Mouse (Mus musculus): ENCODE measurements around the gene Tfb2m. TPM values are rescaled to one million over a fixed set of nuclear protein-coding genes. Genes with fewer than 3 reads are reported as not detected.

Gene Tfb2m
- polyA plus RNA-seq, 1 experiment = 20.0 TPM

DNA sequence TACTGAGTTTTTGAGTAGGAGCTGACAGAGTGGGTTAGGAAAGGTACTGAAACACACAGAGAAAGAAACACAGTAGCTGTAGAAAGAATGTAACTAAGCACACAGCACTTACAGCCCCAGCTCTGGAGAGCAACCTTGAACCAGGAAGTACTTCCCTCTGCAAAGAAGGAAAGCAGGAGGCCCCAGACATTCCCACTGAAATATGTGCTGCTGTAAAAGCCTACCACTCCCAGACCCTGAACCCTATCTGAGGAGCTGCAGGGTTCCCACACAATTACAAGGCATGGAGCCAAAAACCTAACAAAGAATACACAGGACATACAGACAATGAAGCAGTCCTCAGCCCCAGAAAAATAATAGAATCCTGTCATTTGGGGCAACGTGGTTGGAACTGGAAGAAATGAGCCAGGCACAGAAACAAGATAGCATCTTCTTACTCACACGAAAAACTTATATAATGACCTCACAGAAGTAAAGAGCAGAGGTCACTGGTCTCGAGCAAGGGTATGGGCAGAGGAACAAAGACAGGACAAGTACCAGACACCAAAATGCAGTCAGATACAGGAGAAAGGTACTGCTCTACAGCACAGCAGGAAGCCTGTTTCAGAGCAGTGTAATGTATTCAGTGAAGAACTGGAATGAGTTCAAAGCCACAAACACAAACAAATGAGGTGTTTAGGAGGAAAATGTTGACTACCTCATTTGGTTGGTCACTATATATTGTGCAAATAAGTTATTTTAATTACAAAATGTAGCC is 60.1 kb downstream of the Tfb2m start:
- TF ChIP-seq CTCF (IDR thresholded peaks at IDR 0.05; ENCODE audit: control insufficient read depth, insufficient read depth, low read length) (no peak), POLR2A (IDR thresholded peaks at IDR 0.05; ENCODE audit: borderline replicate concordance, control insufficient read depth, low read depth, low read length) (no peak)
- WGBS = 48% methylated on average over 3 of the region's 3 CpGs
- no peak overlapping the region for H3K27ac ChIP-seq (ENCODE audit: control insufficient read depth, insufficient read depth, low read depth, low read length, poor library complexity)
- H3K4me1 ChIP-seq (ENCODE audit: control insufficient read depth, insufficient read depth, low read length) = no peaks in the 10 kb centered on the region
- H3K4me3 ChIP-seq (replicated peaks; ENCODE audit: control insufficient read depth, low read depth, low read length) = no peak overlapping the region

- WGBS = 86% methylated on average over 4 of the region's 4 CpGs
- Histone ChIP-seq H3K4me3 (replicated peaks; ENCODE audit: control insufficient read depth, low read depth, low read length) (no peak overlapping the region), H3K27ac (ENCODE audit: control insufficient read depth, insufficient read depth, low read depth, low read length, poor library complexity) (no peak overlapping the region), H3K4me1 (ENCODE audit: control insufficient read depth, insufficient read depth, low read length) (no peaks in the 10 kb centered on the region)
- TF ChIP-seq CTCF (IDR thresholded peaks at IDR 0.05; ENCODE audit: control insufficient read depth, insufficient read depth, low read length) (no peak), POLR2A (IDR thresholded peaks at IDR 0.05; ENCODE audit: borderline replicate concordance, control insufficient read depth, low read depth, low read length) (no peak)
Measured at GRCm38 (mm10) chr1:179480862-179481261, 65.2 kb downstream of the Tfb2m start.

Other genes starting within 250 kb of the Tfb2m start
- 8.0 and 20.8 TPM in 2 replicates for gene Smyd3, start 28.2 kb downstream of the Tfb2m start, polyA plus RNA-seq (2011; ENCODE audit: insufficient read depth, insufficient read length, low replicate concordance, missing spikeins)
- gene Cnst, start 103 bp upstream of the Tfb2m start, polyA plus RNA-seq (2011; ENCODE audit: insufficient read depth, insufficient read length, low replicate concordance, missing spikeins) = 15.3 and 25.1 TPM in 2 replicates
- 2.3 and 4.5 TPM in 2 replicates for gene Sccpdh, start 121.9 kb upstream of the Tfb2m start, polyA plus RNA-seq (2011; ENCODE audit: insufficient read depth, insufficient read length, low replicate concordance, missing spikeins)
- gene Kif28, start 199.0 kb upstream of the Tfb2m start, polyA plus RNA-seq (2011; ENCODE audit: insufficient read depth, insufficient read length, low replicate concordance, missing spikeins) = not detected in 2 replicates

Data from bone marrow, adult 2 months (tissue).